Mouse (Mus musculus): ENCODE data around the gene Col9a2.

DNA sequence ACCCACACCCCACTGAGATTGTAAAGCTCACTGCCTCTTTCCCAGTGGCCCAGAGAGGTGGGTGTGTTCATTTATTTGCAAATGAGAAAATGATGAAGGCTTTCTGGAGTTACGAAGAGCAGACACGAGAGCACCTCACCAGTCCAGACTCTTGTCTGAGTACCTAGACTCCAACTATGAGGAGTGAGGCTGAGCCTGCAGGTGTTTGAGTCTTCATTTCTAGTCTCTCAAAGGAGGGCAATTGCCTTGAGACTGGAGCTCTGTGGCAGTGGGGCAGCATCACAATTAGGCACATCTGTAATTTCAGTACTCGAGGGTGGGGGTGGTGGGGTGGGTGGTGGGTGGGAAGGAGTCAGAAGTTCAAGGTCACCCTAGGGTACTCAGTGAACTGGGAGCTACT is 3.8 kb downstream of the Col9a2 start:
- TF ChIP-seq CTCF (IDR thresholded peaks at IDR 0.05; ENCODE audit: low read depth) (no peak), EP300 (IDR thresholded peaks at IDR 0.05; ENCODE audit: low read depth) (no peak)
